Mouse (Mus musculus) liver, embryonic 14.5 days (tissue): ENCODE measurements around the gene Nav2. TPM values are rescaled to one million over a fixed set of nuclear protein-coding genes. Genes with fewer than 3 reads are reported as not detected.

Experiments used
- ATAC-seq: fragments of 200-750 bp; cut with Nextera tagmentation; 2 replicates; pipeline ENCODE4 v1.8.0; 2017; ENCODE audit warnings: moderate number of reproducible peaks, mild to moderate bottlenecking, moderate library complexity; ENCODE audit not compliant: insufficient read depth
- DNase-seq, 3 experiments: peaks; one replicate each; pipeline ENCODE4 v3.0.0-alpha.2; 2012 to 2013; ENCODE audit warnings: low read depth in 3 of 3, low spot score in 3 of 3
- H3K27ac ChIP-seq: fragments of 300-500 bp; sonication (generic); 2 replicates; pipeline ENCODE4 v1.5.1; 2014; ENCODE audit warnings: moderate library complexity, mild to moderate bottlenecking, control low read depth, inconsistent platforms
- H3K27me3 ChIP-seq: fragments of 300-500 bp; sonication (generic); 2 replicates; pipeline ENCODE4 v1.6.1; 2014; ENCODE audit warnings: mild to moderate bottlenecking, low read length, moderate library complexity; ENCODE audit not compliant: control insufficient read depth, insufficient read depth
- H3K36me3 ChIP-seq: fragments of 300-500 bp; sonication (generic); replicated peaks from 2 replicates; pipeline ENCODE4 v1.6.1; 2014; ENCODE audit warnings: low read depth; ENCODE audit not compliant: control insufficient read depth, insufficient read depth
- H3K4me1 ChIP-seq, 2 experiments: fragments of 200-500 bp in 1 of 2; fragments of 300-500 bp in 1 of 2; sonication (generic) in 1 of 2; replicated peaks; 2 replicates each; pipeline ENCODE4 v1.6.1; 2012 to 2014; ENCODE audit warnings: antibody characterized with exemption in 1 of 2, inconsistent platforms in 1 of 2, low read length in 1 of 2; ENCODE audit not compliant: control insufficient read depth in 2 of 2, insufficient read depth in 2 of 2
- H3K4me2 ChIP-seq: fragments of 300-500 bp; sonication (generic); 2 replicates; pipeline ENCODE4 v1.6.1; 2014; ENCODE audit warnings: low read depth, mild to moderate bottlenecking, control low read depth, moderate library complexity
- H3K4me3 ChIP-seq, 2 experiments: fragments of 200-500 bp in 1 of 2; fragments of 300-500 bp in 1 of 2; sonication (generic) in 1 of 2; 2 replicates each; pipeline ENCODE4 v1.5.1; 2012 to 2014; ENCODE audit warnings: low read depth in 2 of 2, low read length in 2 of 2, mild to moderate bottlenecking in 2 of 2, control low read depth in 1 of 2, inconsistent platforms in 1 of 2, moderate library complexity in 1 of 2; ENCODE audit not compliant: insufficient read depth in 1 of 2
- H3K9ac ChIP-seq: fragments of 300-500 bp; sonication (generic); replicated peaks from 2 replicates; pipeline ENCODE4 v1.6.1; 2014; ENCODE audit warnings: mild to moderate bottlenecking, control low read depth, moderate library complexity
- H3K9me3 ChIP-seq: fragments of 300-500 bp; sonication (generic); 2 replicates; pipeline ENCODE4 v1.6.1; 2016; ENCODE audit warnings: low read length, mixed read lengths; ENCODE audit not compliant: control insufficient read depth
- CTCF ChIP-seq: IDR thresholded peaks from 2 replicates; pipeline ENCODE4 v1.5.1; 2016; ENCODE audit warnings: antibody characterized with exemption, low read depth, control low read depth
- EP300 ChIP-seq: IDR thresholded peaks from 2 replicates; pipeline ENCODE4 v1.6.1; 2016; ENCODE audit warnings: antibody characterized with exemption, low read depth
- WGBS: fragments of 180-500 bp; shearing (Covaris S2); extraction: QIAGEN DNeasy Blood & Tissue Kit; methylation state at CpG from one replicate; pipeline ENCODE4 v1.1.7; 2014; ENCODE audit not compliant: insufficient replicate concordance; 5-methylcytosine and 5-hydroxymethylcytosine counted together
- polyA plus RNA-seq, 2 experiments: library from polyadenylated mRNA; depleted of rRNA in 1 of 2; stranded (reverse) in 1 of 2; unstranded in 1 of 2; fragments of >200 nt; fragmentation: Nextera tagmentation in 1 of 2; extraction: Ambion mirVana in 1 of 2; gene quantifications; 2 replicates each; pipeline versions ENCODE4 v1.2.1 to v1.2.3; 2012 to 2014

Gene Nav2
- polyA plus RNA-seq, 2 experiments, result 1.5 to 1.6 TPM

GRCm38 (mm10) chr7:49582551-49582950, 674.0 kb downstream of the Nav2 start:
- ATAC-seq (no peak), DNase-seq (no peak)
- no peak overlapping the region for H3K27ac ChIP-seq
- H3K4me1 ChIP-seq, result no peaks in the 10 kb centered on the region
- H3K4me3 ChIP-seq, result no peak overlapping the region
- 60% methylated on average over 7 of the region's 7 CpGs for WGBS
- H3K9me3 ChIP-seq, result no peaks in the 10 kb centered on the region
- no peak overlapping the region for H3K4me2 ChIP-seq
- TF ChIP-seq EP300, result no peak
- TF ChIP-seq CTCF, result no peak
- no peaks in the 10 kb centered on the region for H3K36me3 ChIP-seq
- H3K27me3 ChIP-seq, result no peaks in the 10 kb centered on the region
- no peak overlapping the region for H3K9ac ChIP-seq

GRCm38 (mm10) chr7:49583176-49583575, 674.7 kb downstream of the Nav2 start:
- no peak for ATAC-seq

GRCm38 (mm10) chr7:49586530-49587120, 678.1 kb downstream of the Nav2 start:
- Histone ChIP-seq H3K4me3 (no peak overlapping the region), H3K4me2 (no peak overlapping the region), H3K9ac (no peak overlapping the region), H3K27ac (no peak overlapping the region), H3K9me3 (no peaks in the 10 kb centered on the region), H3K27me3 (no peaks in the 10 kb centered on the region), H3K4me1 (no peaks in the 10 kb centered on the region), H3K36me3 (no peaks in the 10 kb centered on the region)
- TF ChIP-seq CTCF (no peak), EP300 (no peak)
- DNase-seq (no peak), ATAC-seq (no peak)
- 75% methylated on average over 5 of the region's 5 CpGs for WGBS

More at GRCm38 (mm10) chr7:49583176-49583575, 674.7 kb downstream of the Nav2 start:
- no peak overlapping the region for H3K9ac ChIP-seq
- H3K36me3 ChIP-seq, result no peaks in the 10 kb centered on the region
- WGBS, result 69% methylated on average over 6 of the region's 6 CpGs
- no peaks in the 10 kb centered on the region for H3K4me1 ChIP-seq
- no peak overlapping the region for H3K27ac ChIP-seq
- H3K4me2 ChIP-seq, result no peak overlapping the region
- H3K9me3 ChIP-seq, result no peaks in the 10 kb centered on the region
- no peak for TF ChIP-seq CTCF
- TF ChIP-seq EP300, result no peak
- H3K27me3 ChIP-seq, result no peaks in the 10 kb centered on the region
- no peak for DNase-seq
- no peak overlapping the region for H3K4me3 ChIP-seq

GRCm38 (mm10) chr7:49589635-49590034, 681.1 kb downstream of the Nav2 start:
- H3K4me2 ChIP-seq, result no peak overlapping the region
- no peak overlapping the region for H3K27ac ChIP-seq
- DNase-seq (no peak), ATAC-seq (no peak)
- TF ChIP-seq CTCF, result no peak
- no peak for TF ChIP-seq EP300
- WGBS, result 62% methylated on average over 8 of the region's 8 CpGs
- no peaks in the 10 kb centered on the region for H3K27me3 ChIP-seq
- H3K9ac ChIP-seq, result no peak overlapping the region
- no peaks in the 10 kb centered on the region for H3K4me1 ChIP-seq
- no peaks in the 10 kb centered on the region for H3K9me3 ChIP-seq
- no peaks in the 10 kb centered on the region for H3K36me3 ChIP-seq
- no peak overlapping the region for H3K4me3 ChIP-seq

- Histone ChIP-seq H3K4me1 (no peaks in the 10 kb centered on the region), H3K9me3 (no peaks in the 10 kb centered on the region), H3K4me2 (no peak overlapping the region), H3K27ac (no peak overlapping the region), H3K36me3 (no peaks in the 10 kb centered on the region), H3K4me3 (no peak overlapping the region), H3K27me3 (no peaks in the 10 kb centered on the region), H3K9ac (no peak overlapping the region)
- 57% methylated on average over 3 of the region's 3 CpGs for WGBS
- DNase-seq (no peak), ATAC-seq (no peak)
- TF ChIP-seq EP300, result no peak
- no peak for TF ChIP-seq CTCF
Observed at GRCm38 (mm10) chr7:49597776-49598175, 689.3 kb downstream of the Nav2 start.

GRCm38 (mm10) chr7:49598225-49598624, 689.7 kb downstream of the Nav2 start:
- no peaks in the 10 kb centered on the region for H3K9me3 ChIP-seq
- H3K36me3 ChIP-seq, result no peaks in the 10 kb centered on the region
- H3K27me3 ChIP-seq, result no peaks in the 10 kb centered on the region
- DNase-seq (no peak), ATAC-seq (no peak)
- H3K4me1 ChIP-seq, result no peaks in the 10 kb centered on the region
- no peak overlapping the region for H3K9ac ChIP-seq
- no peak overlapping the region for H3K27ac ChIP-seq
- TF ChIP-seq CTCF, result no peak
- TF ChIP-seq EP300, result no peak
- H3K4me3 ChIP-seq, result no peak overlapping the region
- WGBS, result 76% methylated on average over 13 of the region's 13 CpGs
- H3K4me2 ChIP-seq, result no peak overlapping the region
